Mouse (Mus musculus) MEL-GATA-1-ER (cell line): ENCODE measurements around the gene Rbbp5.
"Not testable (repeated sequence)": the region's sequence is repeated elsewhere in the genome, so short reads cannot be mapped to it uniquely, and the experiment has no call there.

Experiments used
- DNase-seq: peaks from one replicate; pipeline ENCODE4 v3.0.0-alpha.2; 2012; ENCODE audit warnings: low read depth; ENCODE audit errors: extremely low read depth

The Rbbp5 gene

GRCm38 (mm10) chr1:132476928-132477691 is at the start of gene Rbbp5:
Gene Rbbp5 (plus strand): TSS chr1:132477365.
- DNase-seq: peak; percentile 85

GRCm38 (mm10) chr1:132430818-132431217 is 46.3 kb upstream of the Rbbp5 start:
- no peak for DNase-seq

GRCm38 (mm10) chr1:132431716-132432115 is 45.4 kb upstream of the Rbbp5 start:
- no peak for DNase-seq

- DNase-seq: no peak
These were observed 43.8 kb upstream of the Rbbp5 start for GRCm38 (mm10) chr1:132433349-132433748.

GRCm38 (mm10) chr1:132434032-132434431 is 43.1 kb upstream of the Rbbp5 start:
- no peak for DNase-seq

GRCm38 (mm10) chr1:132436320-132436958 is 40.7 kb upstream of the Rbbp5 start:
- DNase-seq: no peak

- DNase-seq: no peak
These were observed 40.2 kb upstream of the Rbbp5 start for GRCm38 (mm10) chr1:132436960-132437359.

- no peak for DNase-seq
These were observed 39.8 kb upstream of the Rbbp5 start for GRCm38 (mm10) chr1:132437389-132437788.

GRCm38 (mm10) chr1:132440896-132441435 is 36.2 kb upstream of the Rbbp5 start:
- DNase-seq: no peak

- DNase-seq: no peak
These were observed 27.4 kb upstream of the Rbbp5 start for GRCm38 (mm10) chr1:132449742-132450141.

GRCm38 (mm10) chr1:132464651-132465050 is 12.5 kb upstream of the Rbbp5 start:
- no peak for DNase-seq

GRCm38 (mm10) chr1:132468926-132469325 is 8.2 kb upstream of the Rbbp5 start:
- no peak for DNase-seq

- no peak for DNase-seq
These were observed 7.6 kb upstream of the Rbbp5 start for GRCm38 (mm10) chr1:132469519-132469918.

GRCm38 (mm10) chr1:132470031-132470430 is 7.1 kb upstream of the Rbbp5 start:
- DNase-seq: not testable (repeated sequence)

GRCm38 (mm10) chr1:132471032-132471431 is 6.1 kb upstream of the Rbbp5 start:
- DNase-seq: no peak

GRCm38 (mm10) chr1:132471499-132471898 is 5.7 kb upstream of the Rbbp5 start:
- DNase-seq: no peak

GRCm38 (mm10) chr1:132472537-132472936 is 4.6 kb upstream of the Rbbp5 start:
- no peak for DNase-seq

- DNase-seq: no peak
These were observed 2.7 kb upstream of the Rbbp5 start for GRCm38 (mm10) chr1:132474496-132474895.

- DNase-seq: peak; percentile 65
These were observed 614 bp upstream of the Rbbp5 start for GRCm38 (mm10) chr1:132476575-132476927.

- no peak for DNase-seq
These were observed 2.3 kb downstream of the Rbbp5 start for GRCm38 (mm10) chr1:132479438-132479837.

GRCm38 (mm10) chr1:132481619-132482018 is 4.5 kb downstream of the Rbbp5 start:
- no peak for DNase-seq

- no peak for DNase-seq
These were observed 6.1 kb downstream of the Rbbp5 start for GRCm38 (mm10) chr1:132483234-132483633.

GRCm38 (mm10) chr1:132483759-132484158 is 6.6 kb downstream of the Rbbp5 start:
- no peak for DNase-seq
